Mouse (Mus musculus) spleen, adult 2 months (tissue): Measurements from ENCODE around the gene Tmem82.
"Not testable (repeated sequence)": the region's sequence is repeated elsewhere in the genome, so short reads cannot be mapped to it uniquely, and the experiment has no call there.

ENCODE experiments used
- CTCF ChIP-seq: fragments of 200-500 bp; IDR thresholded peaks from 2 replicates; pipeline ENCODE4 v1.5.1; 2011; ENCODE audit warnings: mild to moderate bottlenecking, inconsistent platforms; ENCODE audit not compliant: insufficient read depth, insufficient read length, insufficient replicate concordance; ENCODE audit errors: extremely low read depth
- POLR2A ChIP-seq: fragments of 200-500 bp; IDR thresholded peaks from 2 replicates; pipeline ENCODE4 v1.6.1; 2011; ENCODE audit warnings: low read depth, low read length, inconsistent platforms

GRCm38 (mm10) chr4:141567174-141567573 lies 51.3 kb downstream of the Tmem82 start:
- TF ChIP-seq CTCF, POLR2A: not testable (repeated sequence)
